Mouse (Mus musculus) adrenal gland, postnatal 0 days (tissue): ENCODE results near the gene Crygc. TPM values are rescaled to one million over a fixed set of nuclear protein-coding genes. Genes with fewer than 3 reads are reported as not detected.

Experiments
- polyA plus RNA-seq: library from polyadenylated mRNA; unstranded; fragments of >200 nt; fragmentation: Nextera tagmentation; extraction: Ambion mirVana; gene quantifications from 2 replicates; pipeline ENCODE4 v1.2.1, GENCODE M21; 2015

Crygc gene
- not detected in 2 replicates for polyA plus RNA-seq

DNA sequence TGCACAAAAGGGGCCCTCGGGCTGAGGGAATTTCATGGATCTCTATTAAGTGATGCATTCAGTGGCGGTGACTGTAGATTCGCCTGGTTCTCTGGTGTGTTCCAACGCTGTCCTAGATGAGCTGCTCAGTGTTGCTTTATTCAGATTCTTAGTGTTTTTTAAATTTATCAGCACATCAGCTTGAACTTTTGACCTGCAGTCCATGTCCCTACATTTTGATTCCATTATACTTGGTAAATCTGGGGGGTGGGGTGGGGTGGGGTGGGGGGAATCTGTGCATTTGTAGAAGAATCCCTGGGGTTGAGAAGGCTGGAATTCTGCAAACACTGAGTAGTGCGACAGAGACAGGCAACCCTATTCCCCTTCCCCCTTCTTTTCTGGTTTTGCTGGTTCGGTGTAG lies at the start of gene Crygc:
Gene Crygc, minus strand, starts transcription at position 101 of the 400 bp plus-strand sequence.

DNA sequence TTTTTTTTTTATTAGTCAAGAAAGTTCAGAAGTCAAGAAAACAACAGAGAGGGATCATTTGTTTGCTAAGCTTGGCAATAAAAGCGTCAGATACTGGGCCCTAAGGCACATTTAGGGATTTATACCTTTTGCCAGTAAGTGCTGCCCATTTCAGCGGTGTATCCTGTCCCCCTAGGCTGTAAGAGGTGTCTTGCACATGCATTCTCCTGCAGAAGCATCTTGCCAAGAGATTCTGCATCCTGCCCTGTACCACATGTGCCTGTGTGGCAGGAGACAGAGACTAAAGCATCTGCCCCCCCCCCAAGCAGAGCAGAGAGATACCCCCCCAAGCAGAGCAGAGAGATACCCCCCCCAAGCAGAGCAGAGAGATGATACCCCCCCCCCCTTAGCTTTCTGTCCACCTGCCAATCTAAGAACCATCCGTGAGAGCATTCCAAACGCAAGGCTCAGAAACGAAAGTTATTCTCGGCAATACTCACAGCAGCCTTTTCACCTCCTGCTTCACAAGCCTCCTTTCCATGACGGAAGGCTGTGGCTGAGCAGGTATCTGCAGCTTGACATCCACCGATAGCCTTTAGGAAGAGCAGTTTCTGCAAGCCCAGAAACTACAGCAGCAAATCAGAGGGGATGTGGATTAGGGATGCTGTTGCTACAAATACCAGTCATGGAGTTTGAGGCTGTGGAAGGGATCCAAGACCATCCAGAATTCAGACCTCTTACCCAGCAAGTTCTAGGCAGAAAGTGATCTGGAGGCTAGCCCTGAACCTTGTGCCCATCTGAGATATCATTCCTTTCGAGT lies 49.3 kb upstream of the Crygc start, which contains the start of gene D630023F18Rik:
Gene D630023F18Rik, minus strand, starts transcription at position 641 of the 799 bp plus-strand sequence.

DNA sequence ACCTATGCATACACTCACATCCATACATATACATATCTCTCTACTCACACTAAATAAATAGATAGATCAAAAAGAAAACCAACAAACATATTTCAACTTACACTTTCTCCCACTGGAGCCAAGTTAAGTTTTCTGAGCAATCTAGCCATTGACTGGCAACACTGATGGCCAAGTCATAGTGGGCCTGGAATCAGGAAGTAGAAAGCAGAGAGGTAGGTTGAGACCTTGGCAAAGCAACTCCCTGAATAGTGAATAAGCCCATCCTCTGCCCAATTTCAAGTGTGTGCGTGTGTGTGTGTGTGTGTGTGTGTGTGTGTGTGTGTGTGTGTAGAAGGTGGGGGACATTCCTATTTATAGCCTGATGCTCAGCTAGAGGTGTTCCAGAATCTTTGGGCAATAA lies 45.9 kb upstream of the Crygc start, which contains the start of gene Gm28845:
Gene Gm28845, minus strand, starts transcription at position 121 of the 400 bp plus-strand sequence.

DNA sequence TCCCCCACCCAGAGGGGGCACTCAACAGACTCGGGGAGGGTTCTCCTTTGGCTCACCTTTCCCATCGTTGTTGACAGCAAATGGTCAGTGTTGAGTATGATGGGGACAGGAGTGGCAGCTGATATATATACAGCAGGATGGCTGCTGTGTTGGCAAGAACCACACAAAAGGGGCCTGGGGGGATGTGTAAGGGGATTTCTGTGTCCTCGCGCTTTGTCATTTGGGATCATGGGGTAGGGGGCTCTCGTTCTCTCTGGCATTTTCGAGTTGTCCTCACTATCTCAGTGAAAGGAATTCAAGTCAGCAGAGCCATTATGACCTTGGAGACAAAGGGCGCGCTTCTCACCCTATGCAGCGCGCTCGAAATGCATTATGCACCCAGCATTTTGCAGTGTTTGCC lies 29.8 kb upstream of the Crygc start, which contains the start of gene Cryga:
Gene Cryga, minus strand, starts transcription at position 101 of the 400 bp plus-strand sequence.

DNA sequence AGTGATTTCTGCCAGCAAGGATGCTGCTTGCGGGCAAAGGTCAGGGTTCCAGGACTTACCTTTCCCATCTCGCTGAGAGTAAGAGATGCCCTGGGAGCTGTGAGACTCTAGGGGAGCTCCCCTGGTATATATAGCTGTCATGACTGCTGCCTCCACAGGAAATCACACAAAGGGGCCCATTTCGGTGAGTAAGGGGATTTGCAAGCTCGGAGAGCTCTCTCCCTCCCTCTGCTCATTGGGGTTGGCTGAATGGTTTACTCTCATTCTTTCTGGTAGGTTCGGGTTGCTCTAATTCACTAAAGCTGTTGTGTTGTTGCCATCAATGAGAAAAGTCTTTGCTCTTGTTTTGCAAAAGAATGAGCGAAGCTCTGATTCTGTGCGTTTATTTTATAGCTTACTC lies 8.7 kb upstream of the Crygc start, which contains the start of gene Crygb:
Gene Crygb, minus strand, starts transcription at position 101 of the 400 bp plus-strand sequence.

DNA sequence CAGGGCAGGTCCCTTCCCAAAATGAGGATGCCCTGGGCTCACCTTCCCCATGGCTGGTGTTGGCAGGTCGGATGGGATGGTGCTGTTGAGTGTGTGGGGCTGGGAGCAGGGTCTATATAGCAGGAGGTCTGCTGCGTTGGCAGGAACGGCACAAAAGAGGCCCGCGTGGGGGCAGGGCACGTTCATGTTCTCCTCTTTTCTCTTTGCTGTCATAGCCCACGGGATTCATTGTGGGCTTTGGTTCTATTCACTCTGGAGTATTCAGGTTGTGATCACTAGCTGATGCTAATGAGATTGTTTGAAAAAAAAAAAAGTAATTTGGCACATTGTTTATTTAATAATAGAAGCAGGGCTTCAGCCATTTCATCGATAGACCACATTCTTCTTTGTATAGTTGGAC lies 10.1 kb downstream of the Crygc start, which contains the start of gene Crygd:
Gene Crygd, minus strand, starts transcription at position 101 of the 400 bp plus-strand sequence.

DNA sequence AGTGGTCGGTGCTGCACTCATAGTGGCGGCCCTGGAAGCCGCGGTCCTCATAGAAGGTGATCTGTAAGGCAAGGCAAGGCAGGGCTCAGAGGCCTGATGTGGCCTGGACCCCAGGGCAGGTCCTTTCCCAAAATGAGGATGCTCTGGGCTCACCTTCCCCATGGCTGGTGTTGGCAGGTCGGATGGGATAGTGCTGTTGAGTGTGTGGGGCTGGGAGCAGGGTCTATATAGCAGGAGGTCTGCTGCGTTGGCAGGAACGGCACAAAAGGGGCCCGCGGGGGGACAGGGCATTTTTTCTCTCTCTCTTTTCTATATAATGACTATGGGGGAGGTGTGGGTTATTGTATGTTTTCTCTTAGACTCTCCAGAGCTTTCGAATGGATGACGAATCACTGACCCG lies 22.5 kb downstream of the Crygc start, which contains the start of gene Cryge:
Gene Cryge, minus strand, starts transcription at position 198 of the 400 bp plus-strand sequence.

DNA sequence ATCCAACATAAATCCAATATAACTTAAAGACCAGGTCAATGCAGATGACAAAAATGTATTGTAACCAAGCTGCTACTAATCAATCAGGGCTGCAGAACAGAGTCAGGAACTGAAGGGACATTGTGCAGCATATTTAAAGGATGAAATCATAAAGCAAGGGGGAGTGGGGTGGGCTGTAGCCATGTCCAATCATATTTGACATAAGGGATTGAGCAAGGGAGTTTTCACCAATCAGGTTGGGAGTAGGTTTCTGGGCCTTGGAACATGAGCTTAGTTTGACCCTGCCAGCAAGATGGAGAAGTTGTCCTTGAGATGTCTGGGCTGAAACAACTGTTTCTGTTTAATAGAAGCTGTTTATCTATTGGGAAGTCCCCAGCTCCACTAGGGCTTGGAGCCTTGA lies 40.8 kb downstream of the Crygc start, which contains the start of gene Akr1cl:
Gene Akr1cl, minus strand, starts transcription at position 119 of the 400 bp plus-strand sequence.

Other genes with a start within 250 kb of the Crygc start
- 6.1 and 14.0 TPM in 2 replicates for gene Plekhm3, start 116.9 kb downstream of the Crygc start, polyA plus RNA-seq
- 765 and 1,144 TPM in 2 replicates for gene Akr1cl, start 40.9 kb downstream of the Crygc start, polyA plus RNA-seq
- not detected in 2 replicates for gene Cryge, start 22.5 kb downstream of the Crygc start, polyA plus RNA-seq
- gene Crygd, start 10.2 kb downstream of the Crygc start, polyA plus RNA-seq, result not detected in 2 replicates
- not detected in 2 replicates for gene Crygb, start 8.6 kb upstream of the Crygc start, polyA plus RNA-seq
- not detected in 2 replicates for gene Cryga, start 29.7 kb upstream of the Crygc start, polyA plus RNA-seq
- not detected in 2 replicates for gene Gm28845, start 45.9 kb upstream of the Crygc start, polyA plus RNA-seq
- 0.24 and 0.40 TPM in 2 replicates for gene D630023F18Rik, start 49.5 kb upstream of the Crygc start, polyA plus RNA-seq
- gene Idh1, start 112.8 kb upstream of the Crygc start, polyA plus RNA-seq, result 343 and 614 TPM in 2 replicates
- gene Pikfyve, start 113.0 kb upstream of the Crygc start, polyA plus RNA-seq, result 7.7 and 8.5 TPM in 2 replicates
- gene Pth2r, start 208.4 kb upstream of the Crygc start, polyA plus RNA-seq, result 0.06 TPM in 1 of 2 replicates, not detected in the other